Mouse (Mus musculus): ENCODE measurements at regions not wholly inside any gene's neighbourhood (a gene's known extent, or its start where the extent isn't known, plus 50 kb on each side); places are given as distances from the start of the nearest gene placed in this dataset.

- TF ChIP-seq POLR2A (IDR thresholded peaks at IDR 0.05; ENCODE audit: control insufficient read depth, low read depth, low read length), result no peak
- TF ChIP-seq CTCF (IDR thresholded peaks at IDR 0.05; ENCODE audit: control insufficient read depth, insufficient read depth, insufficient replicate concordance, low read depth, low read length), result no peak
Measured at GRCm38 (mm10) chr16:93292181-93292834, 311.6 kb downstream of the Setd4 start.
